Mouse (Mus musculus): Measurements from ENCODE around the gene Lrrc8d. TPM values are rescaled to one million over a fixed set of nuclear protein-coding genes. Genes with fewer than 3 reads are reported as not detected.

Lrrc8d gene
- polyA plus RNA-seq, 1 experiment, result 24.8 TPM

GRCm38 (mm10) chr5:105872916-105873315, 173.1 kb downstream of the Lrrc8d start:
- Histone ChIP-seq H3K27me3 (ENCODE audit: control insufficient read depth, insufficient read depth, insufficient read length) (no peaks in the 10 kb centered on the region), H3K79me2 (ENCODE audit: control insufficient read depth, insufficient read depth) (peaks cover 13% of the 10 kb centered on the region), H3K4me3 (no peak overlapping the region), H3K36me3 (ENCODE audit: control insufficient read depth, insufficient read depth) (no peaks in the 10 kb centered on the region), H3K4me2 (ENCODE audit: low read depth) (no peak overlapping the region), H3ac (ENCODE audit: control insufficient read depth, insufficient read length) (no peak overlapping the region)
- no peak for TF ChIP-seq TCF12 (IDR thresholded peaks at IDR 0.05; ENCODE audit: insufficient read depth, poor library complexity, severe bottlenecking)
- TF ChIP-seq REST (IDR thresholded peaks at IDR 0.05; ENCODE audit: insufficient read depth, insufficient read length), result no peak
- no peak for TF ChIP-seq POLR2AphosphoS2 (IDR thresholded peaks at IDR 0.05; ENCODE audit: insufficient read length, low read depth)
- TF ChIP-seq SRF (IDR thresholded peaks at IDR 0.05; ENCODE audit: control insufficient read depth, insufficient read length, low read depth), result no peak
- TF ChIP-seq MYOG (IDR thresholded peaks at IDR 0.05; ENCODE audit: control insufficient read depth in 1 of 3, insufficient read depth in 1 of 3, insufficient read length in 2 of 3, low read depth in 2 of 3), result no peak
- no peak for TF ChIP-seq MAX (IDR thresholded peaks at IDR 0.05; ENCODE audit: low read depth)
- no peak for TF ChIP-seq TCF3 (IDR thresholded peaks at IDR 0.05; ENCODE audit: insufficient read length, low read depth)
- TF ChIP-seq POLR2A (IDR thresholded peaks at IDR 0.05; ENCODE audit: insufficient read length, low read depth), result no peak
- no peak for TF ChIP-seq MYOD1 (IDR thresholded peaks at IDR 0.05; ENCODE audit: control insufficient read depth in 1 of 3, insufficient read length in 2 of 3, low read depth in 2 of 3)
- TF ChIP-seq CEBPB (IDR thresholded peaks at IDR 0.05; ENCODE audit: insufficient read depth, poor library complexity, severe bottlenecking), result no peak
- no peak for TF ChIP-seq USF1 (IDR thresholded peaks at IDR 0.05; ENCODE audit: low read depth)
- TF ChIP-seq E2F4 (IDR thresholded peaks at IDR 0.05; ENCODE audit: insufficient read depth), result no peak

DNA sequence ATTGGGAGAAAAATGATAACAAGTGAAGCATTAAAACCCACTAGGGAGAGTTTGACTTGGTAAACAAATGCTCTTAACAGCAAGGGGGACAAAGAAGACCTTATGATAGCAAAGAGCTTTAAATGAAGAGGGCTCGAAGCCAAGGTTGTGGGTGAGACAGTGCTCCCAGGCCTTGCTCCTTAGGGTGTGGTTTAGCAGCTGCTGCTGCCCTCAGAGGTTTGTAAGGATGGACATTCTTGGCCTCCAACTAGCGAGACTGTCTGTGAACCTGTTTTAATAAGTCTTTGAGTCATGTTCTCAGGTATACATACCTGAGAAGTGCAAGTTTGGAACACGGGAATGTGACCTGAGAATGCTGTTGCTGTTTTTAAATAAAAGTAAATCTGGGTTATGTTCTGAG, 174.0 kb downstream of the Lrrc8d start:
- no peaks in the 10 kb centered on the region for H3K36me3 ChIP-seq (ENCODE audit: control insufficient read depth, insufficient read depth)
- TF ChIP-seq MYOG (IDR thresholded peaks at IDR 0.05; ENCODE audit: control insufficient read depth in 1 of 3, insufficient read depth in 1 of 3, insufficient read length in 2 of 3, low read depth in 2 of 3), result peak in 2 of 3 experiments; percentile 53 to 87
- TF ChIP-seq POLR2A (IDR thresholded peaks at IDR 0.05; ENCODE audit: insufficient read length, low read depth), result no peak
- TF ChIP-seq MYOD1 (IDR thresholded peaks at IDR 0.05; ENCODE audit: control insufficient read depth in 1 of 3, insufficient read length in 2 of 3, low read depth in 2 of 3), result peak in 2 of 3 experiments; percentile 85 to 94
- TF ChIP-seq POLR2AphosphoS2 (IDR thresholded peaks at IDR 0.05; ENCODE audit: insufficient read length, low read depth), result no peak
- no peak for TF ChIP-seq CEBPB (IDR thresholded peaks at IDR 0.05; ENCODE audit: insufficient read depth, poor library complexity, severe bottlenecking)
- TF ChIP-seq TCF12 (IDR thresholded peaks at IDR 0.05; ENCODE audit: insufficient read depth, poor library complexity, severe bottlenecking), result peak; percentile 57
- H3ac ChIP-seq (ENCODE audit: control insufficient read depth, insufficient read length), result no peak overlapping the region
- no peaks in the 10 kb centered on the region for H3K27me3 ChIP-seq (ENCODE audit: control insufficient read depth, insufficient read depth, insufficient read length)
- peaks cover 21% of the 10 kb centered on the region for H3K79me2 ChIP-seq (ENCODE audit: control insufficient read depth, insufficient read depth)
- H3K4me2 ChIP-seq (ENCODE audit: low read depth), result peak overlapping the region; percentile 55
- H3K4me3 ChIP-seq, result no peak overlapping the region

- Histone ChIP-seq H3K36me3 (ENCODE audit: control insufficient read depth, insufficient read depth) (no peaks in the 10 kb centered on the region), H3ac (ENCODE audit: control insufficient read depth, insufficient read length) (no peak overlapping the region), H3K79me2 (ENCODE audit: control insufficient read depth, insufficient read depth) (peaks cover 28% of the 10 kb centered on the region), H3K4me3 (no peak overlapping the region), H3K27me3 (ENCODE audit: control insufficient read depth, insufficient read depth, insufficient read length) (no peaks in the 10 kb centered on the region), H3K4me2 (ENCODE audit: low read depth) (peak overlapping the region; percentile 55)
- no peak for TF ChIP-seq POLR2A (IDR thresholded peaks at IDR 0.05; ENCODE audit: insufficient read length, low read depth)
- TF ChIP-seq TCF3 (IDR thresholded peaks at IDR 0.05; ENCODE audit: insufficient read length, low read depth), result no peak
- no peak for TF ChIP-seq REST (IDR thresholded peaks at IDR 0.05; ENCODE audit: insufficient read depth, insufficient read length)
- TF ChIP-seq CEBPB (IDR thresholded peaks at IDR 0.05; ENCODE audit: insufficient read depth, poor library complexity, severe bottlenecking), result no peak
- TF ChIP-seq MYOG (IDR thresholded peaks at IDR 0.05; ENCODE audit: control insufficient read depth in 1 of 3, insufficient read depth in 1 of 3, insufficient read length in 2 of 3, low read depth in 2 of 3), result no peak
- no peak for TF ChIP-seq MAX (IDR thresholded peaks at IDR 0.05; ENCODE audit: low read depth)
- no peak for TF ChIP-seq TCF12 (IDR thresholded peaks at IDR 0.05; ENCODE audit: insufficient read depth, poor library complexity, severe bottlenecking)
Observed at GRCm38 (mm10) chr5:105874476-105874875, 174.7 kb downstream of the Lrrc8d start.

- peak within 1 kb of the TSS; percentile 97 for H3ac ChIP-seq (ENCODE audit: control insufficient read depth, insufficient read length)
- H3K79me2 ChIP-seq (ENCODE audit: control insufficient read depth, insufficient read depth), result peaks cover 46% of the 10 kb centered on the region
- H3K4me2 ChIP-seq (ENCODE audit: low read depth), result peak within 1 kb of the TSS; percentile 97
- H3K27me3 ChIP-seq (ENCODE audit: control insufficient read depth, insufficient read depth, insufficient read length), result no peaks in the 10 kb centered on the region
- no peak for TF ChIP-seq MYOD1 (IDR thresholded peaks at IDR 0.05; ENCODE audit: control insufficient read depth in 1 of 3, insufficient read length in 2 of 3, low read depth in 2 of 3)
- no peak for TF ChIP-seq MAX (IDR thresholded peaks at IDR 0.05; ENCODE audit: low read depth)
- TF ChIP-seq REST (IDR thresholded peaks at IDR 0.05; ENCODE audit: insufficient read depth, insufficient read length), result peak; percentile 9
- TF ChIP-seq POLR2A (IDR thresholded peaks at IDR 0.05; ENCODE audit: insufficient read length, low read depth), result peak; percentile 98
- TF ChIP-seq MYOG (IDR thresholded peaks at IDR 0.05; ENCODE audit: control insufficient read depth in 1 of 3, insufficient read depth in 1 of 3, insufficient read length in 2 of 3, low read depth in 2 of 3), result peak in 2 of 3 experiments; percentile 0 to 27
- peak; percentile 86 for TF ChIP-seq POLR2AphosphoS2 (IDR thresholded peaks at IDR 0.05; ENCODE audit: insufficient read length, low read depth)
- no peak for TF ChIP-seq CEBPB (IDR thresholded peaks at IDR 0.05; ENCODE audit: insufficient read depth, poor library complexity, severe bottlenecking)
- TF ChIP-seq TCF3 (IDR thresholded peaks at IDR 0.05; ENCODE audit: insufficient read length, low read depth), result peak; percentile 26
- peaks cover 7% of the 10 kb centered on the region for H3K36me3 ChIP-seq (ENCODE audit: control insufficient read depth, insufficient read depth)
- peak within 1 kb of the TSS; percentile 46 for H3K4me3 ChIP-seq
Observed at GRCm38 (mm10) chr5:105876068-105876924, 176.5 kb downstream of the Lrrc8d start, which contains the start of gene Zfp326. TSS of gene Zfp326 (plus strand) at chr5:105876565.

All from myocyte (in vitro differentiated cells).